Mouse (Mus musculus) lung, embryonic 16.5 days (tissue): ENCODE results near the gene Vat1l. TPM values are rescaled to one million over a fixed set of nuclear protein-coding genes. Genes with fewer than 3 reads are reported as not detected.

Experiments
- ATAC-seq: fragments of 200-750 bp; cut with Nextera tagmentation; 2 replicates; pipeline ENCODE4 v1.8.0; 2017; ENCODE audit warnings: low read depth, mild to moderate bottlenecking, moderate library complexity
- H3K27ac ChIP-seq: fragments of 300-500 bp; sonication (generic); 2 replicates; pipeline ENCODE4 v1.5.1; 2014; ENCODE audit warnings: mild to moderate bottlenecking, control low read depth, low read length
- H3K27me3 ChIP-seq: fragments of 300-500 bp; sonication (generic); 2 replicates; pipeline ENCODE4 v1.6.1; 2014; ENCODE audit warnings: low read depth, low read length, mixed read lengths; ENCODE audit not compliant: control insufficient read depth, insufficient read depth
- H3K36me3 ChIP-seq: fragments of 300-500 bp; sonication (generic); 2 replicates; pipeline ENCODE4 v1.6.1; 2014; ENCODE audit warnings: low read length; ENCODE audit not compliant: control insufficient read depth, insufficient read depth
- H3K4me1 ChIP-seq: fragments of 300-500 bp; sonication (generic); replicated peaks from 2 replicates; pipeline ENCODE4 v1.6.1; 2014; ENCODE audit warnings: low read length, mixed read lengths; ENCODE audit not compliant: control insufficient read depth, insufficient read depth
- H3K4me2 ChIP-seq: fragments of 300-500 bp; sonication (generic); 2 replicates; pipeline ENCODE4 v1.6.1; 2014; ENCODE audit warnings: low read depth, low read length, control low read depth
- H3K4me3 ChIP-seq: fragments of 300-500 bp; sonication (generic); 2 replicates; pipeline ENCODE4 v1.5.1; 2014; ENCODE audit warnings: mild to moderate bottlenecking, low read length, control low read depth
- H3K9ac ChIP-seq: fragments of 300-500 bp; sonication (generic); 2 replicates; pipeline ENCODE4 v1.6.1; 2014; ENCODE audit warnings: low read length, control low read depth
- H3K9me3 ChIP-seq: fragments of 300-500 bp; sonication (generic); 2 replicates; pipeline ENCODE4 v1.6.1; 2016; ENCODE audit warnings: low read length; ENCODE audit not compliant: control insufficient read depth
- WGBS: fragments of 180-500 bp; shearing (Covaris S2); extraction: QIAGEN DNeasy Blood & Tissue Kit; methylation state at CpG from one replicate; pipeline ENCODE4 v1.1.7; 2014; 5-methylcytosine and 5-hydroxymethylcytosine counted together
- polyA plus RNA-seq: library from polyadenylated mRNA; unstranded; fragments of >200 nt; fragmentation: Nextera tagmentation; extraction: Ambion mirVana; gene quantifications from 2 replicates; pipeline ENCODE4 v1.2.1, GENCODE M21; 2015

The Vat1l gene
- polyA plus RNA-seq, 1 experiment from 2014 or later = 1.0 TPM

GRCm38 (mm10) chr8:114206421-114206983 is 1.1 kb downstream of the Vat1l start:
- no peak overlapping the region for H3K4me3 ChIP-seq
- peaks cover 27% of the 10 kb centered on the region for H3K27me3 ChIP-seq
- WGBS = under 1% methylated on average over 8 of the region's 8 CpGs

DNA sequence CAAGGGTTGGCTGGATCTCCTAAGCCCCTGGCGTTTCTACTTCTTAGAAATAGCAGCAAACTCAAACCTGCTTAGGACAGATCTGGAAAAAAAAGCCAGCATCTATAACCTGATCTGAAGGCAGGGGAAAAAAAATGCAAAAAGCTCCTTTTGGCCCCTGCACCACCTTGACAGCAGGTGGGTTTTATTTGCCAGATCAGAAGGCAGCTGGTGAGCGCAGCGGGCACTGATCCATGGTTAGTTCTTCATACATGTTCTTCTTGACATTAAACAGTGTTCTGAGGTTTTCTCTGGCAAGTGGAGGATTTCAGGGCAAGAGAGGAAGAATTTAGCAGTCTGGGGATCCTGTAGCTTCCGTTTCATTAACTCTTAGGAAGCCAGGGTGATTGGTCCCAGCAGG is 1.6 kb downstream of the Vat1l start:
- Histone ChIP-seq H3K27ac (no peak overlapping the region), H3K36me3 (no peaks in the 10 kb centered on the region), H3K4me1 (no peaks in the 10 kb centered on the region; the same call in 1 of the 2 replicates), H3K4me2 (no peak overlapping the region), H3K9me3 (no peaks in the 10 kb centered on the region), H3K9ac (no peak overlapping the region), H3K27me3 (peaks cover 27% of the 10 kb centered on the region), H3K4me3 (no peak overlapping the region)
- ATAC-seq = no peak
- WGBS = 47% methylated on average over 4 of the region's 4 CpGs

More at GRCm38 (mm10) chr8:114206421-114206983, 1.1 kb downstream of the Vat1l start:
- Histone ChIP-seq H3K4me1 (no peaks in the 10 kb centered on the region; the same call in 1 of the 2 replicates), H3K4me2 (no peak overlapping the region), H3K27ac (no peak overlapping the region), H3K9me3 (no peaks in the 10 kb centered on the region), H3K36me3 (no peaks in the 10 kb centered on the region), H3K9ac (no peak overlapping the region)
- ATAC-seq = no peak

DNA sequence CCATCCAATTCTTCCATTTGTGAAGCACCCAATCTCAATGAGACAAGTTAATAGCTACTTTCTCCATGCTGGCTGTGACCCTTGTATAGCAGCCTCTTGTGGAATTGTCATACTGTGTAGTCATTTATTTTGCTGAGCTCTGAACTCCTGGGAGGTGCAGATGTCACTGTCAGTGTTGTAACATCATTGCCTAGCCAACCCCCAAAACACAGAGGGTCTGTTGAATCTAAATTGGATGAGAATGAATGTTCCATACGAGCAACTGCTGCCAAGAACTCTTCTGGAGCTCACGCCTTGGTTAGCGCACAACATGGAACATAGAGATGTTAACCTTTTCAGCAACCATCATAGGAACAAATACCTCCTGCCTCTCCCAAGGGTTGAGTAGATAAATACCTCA is 15.4 kb downstream of the Vat1l start:
- H3K27me3 ChIP-seq = no peaks in the 10 kb centered on the region

GRCm38 (mm10) chr8:114222001-114222400 is 16.6 kb downstream of the Vat1l start:
- Histone ChIP-seq H3K4me2 (no peak overlapping the region), H3K36me3 (no peaks in the 10 kb centered on the region), H3K4me1 (no peaks in the 10 kb centered on the region), H3K9ac (no peak overlapping the region), H3K4me3 (no peak overlapping the region), H3K27me3 (no peaks in the 10 kb centered on the region), H3K27ac (no peak overlapping the region), H3K9me3 (no peaks in the 10 kb centered on the region)
- WGBS = 86% methylated on average over 2 of the region's 2 CpGs
- ATAC-seq = no peak

More for the DNA sequence above, 15.4 kb downstream of the Vat1l start:
- no peaks in the 10 kb centered on the region for H3K36me3 ChIP-seq
- WGBS = 75% methylated on average over 3 of the region's 3 CpGs
- no peak overlapping the region for H3K4me3 ChIP-seq
- H3K4me2 ChIP-seq = no peak overlapping the region
- no peak overlapping the region for H3K27ac ChIP-seq
- H3K4me1 ChIP-seq = no peaks in the 10 kb centered on the region
- ATAC-seq = no peak
- H3K9ac ChIP-seq = no peak overlapping the region
- no peaks in the 10 kb centered on the region for H3K9me3 ChIP-seq

GRCm38 (mm10) chr8:114224001-114224400 is 18.6 kb downstream of the Vat1l start:
- H3K36me3 ChIP-seq = no peaks in the 10 kb centered on the region
- H3K4me3 ChIP-seq = no peak overlapping the region
- no peak overlapping the region for H3K4me2 ChIP-seq
- no peaks in the 10 kb centered on the region for H3K27me3 ChIP-seq
- WGBS = 86% methylated on average over 2 of the region's 2 CpGs
- no peaks in the 10 kb centered on the region for H3K4me1 ChIP-seq
- no peak for ATAC-seq
- H3K9me3 ChIP-seq = no peaks in the 10 kb centered on the region
- H3K9ac ChIP-seq = no peak overlapping the region
- no peak overlapping the region for H3K27ac ChIP-seq

DNA sequence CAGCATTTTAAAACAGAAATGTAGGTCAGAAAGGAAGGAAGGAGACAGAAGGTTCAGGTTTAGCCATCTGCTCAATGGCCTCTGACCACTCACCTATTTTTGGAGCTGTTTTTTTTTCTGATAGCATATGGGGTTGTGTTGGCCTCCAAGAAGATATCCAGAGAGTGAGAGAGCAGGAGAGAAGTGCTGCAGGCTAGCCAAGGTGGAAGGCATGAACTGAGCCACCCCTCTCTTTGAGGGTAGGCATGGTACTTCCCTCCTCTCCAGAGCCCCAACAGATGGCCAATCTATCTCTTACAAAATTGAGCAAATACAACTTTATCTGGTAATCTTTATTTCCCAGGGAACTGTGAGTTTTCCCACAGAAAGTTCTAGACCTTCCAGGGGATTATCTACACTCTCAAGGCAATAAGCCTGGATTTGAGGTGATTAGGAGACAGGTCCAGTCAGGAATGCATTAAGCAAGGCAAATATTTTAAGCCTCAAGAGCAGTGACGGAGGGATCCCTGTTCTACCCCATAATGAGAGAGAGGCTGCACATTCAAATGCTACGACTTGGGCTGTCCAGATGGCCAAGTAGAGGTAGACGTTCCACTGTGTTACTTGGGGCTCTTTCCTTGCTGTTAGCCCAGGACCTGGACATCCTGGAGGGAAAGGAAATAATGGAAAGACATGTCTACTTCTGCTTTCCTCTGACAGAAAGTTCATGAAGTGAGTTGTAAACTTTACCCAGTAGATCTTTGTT is 46.1 kb downstream of the Vat1l start:
- Histone ChIP-seq H3K4me3 (no peak overlapping the region), H3K36me3 (no peaks in the 10 kb centered on the region), H3K4me1 (no peaks in the 10 kb centered on the region), H3K9me3 (no peaks in the 10 kb centered on the region), H3K9ac (no peak overlapping the region), H3K27me3 (no peaks in the 10 kb centered on the region), H3K27ac (no peak overlapping the region), H3K4me2 (no peak overlapping the region)
- 84% methylated on average over 3 of the region's 3 CpGs for whole genome bisulfite sequencing
- no peak for ATAC-seq

DNA sequence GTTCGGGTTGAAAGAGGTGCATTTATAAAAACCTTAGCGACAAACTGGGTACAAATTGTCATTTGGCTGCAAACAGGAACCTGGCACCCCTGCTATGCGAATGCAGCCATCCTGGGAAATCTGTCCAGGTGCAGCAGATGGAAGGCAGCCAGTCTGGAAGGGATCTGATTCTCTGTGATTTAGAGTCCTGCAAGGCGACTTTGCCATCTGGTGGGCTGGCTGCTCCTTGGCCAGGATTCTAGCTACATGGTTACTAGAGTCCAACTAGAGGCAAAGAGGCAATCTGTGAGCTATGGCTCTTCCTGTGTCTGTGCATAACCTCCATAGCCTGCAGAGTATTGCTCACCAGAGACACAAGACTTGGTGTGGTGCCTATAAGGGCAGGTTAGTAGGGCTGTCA is 53.3 kb downstream of the Vat1l start:
- H3K36me3 ChIP-seq = no peaks in the 10 kb centered on the region

GRCm38 (mm10) chr8:114259713-114260355 is 54.4 kb downstream of the Vat1l start:
- no peaks in the 10 kb centered on the region for H3K36me3 ChIP-seq
- no peaks in the 10 kb centered on the region for H3K27me3 ChIP-seq
- H3K9me3 ChIP-seq = no peaks in the 10 kb centered on the region
- H3K4me2 ChIP-seq = no peak overlapping the region
- no peak for ATAC-seq
- H3K4me3 ChIP-seq = no peak overlapping the region
- no peak overlapping the region for H3K9ac ChIP-seq
- 76% methylated on average over 5 of the region's 5 CpGs for WGBS
- no peak overlapping the region for H3K27ac ChIP-seq
- H3K4me1 ChIP-seq = no peaks in the 10 kb centered on the region

More for the DNA sequence above, 53.3 kb downstream of the Vat1l start:
- no peak for ATAC-seq
- H3K27ac ChIP-seq = no peak overlapping the region
- no peak overlapping the region for H3K9ac ChIP-seq
- no peaks in the 10 kb centered on the region for H3K9me3 ChIP-seq
- no peaks in the 10 kb centered on the region for H3K27me3 ChIP-seq
- no peak overlapping the region for H3K4me2 ChIP-seq
- H3K4me3 ChIP-seq = no peak overlapping the region
- WGBS = 77% methylated on average over 4 of the region's 4 CpGs
- H3K4me1 ChIP-seq = no peaks in the 10 kb centered on the region

DNA sequence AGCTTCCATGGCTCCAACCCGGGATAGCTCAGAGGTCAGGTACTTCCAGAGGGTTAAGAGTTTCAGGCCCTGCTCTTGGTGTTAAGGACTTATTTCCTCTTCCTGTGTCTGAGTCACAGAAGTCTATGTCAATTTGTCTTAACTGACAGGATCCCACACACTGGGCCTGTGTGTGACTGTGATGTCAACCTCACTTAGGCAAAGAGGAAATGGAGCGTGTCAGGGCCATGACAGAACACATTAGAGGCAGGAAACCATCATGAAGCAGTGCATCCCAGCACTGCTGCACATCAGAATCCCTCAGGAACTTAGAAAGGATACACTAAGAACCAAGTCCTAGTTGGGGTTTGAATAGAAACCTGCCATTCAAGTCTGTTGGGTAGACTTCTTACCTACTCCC is 56.9 kb downstream of the Vat1l start:
- 35% methylated on average over 2 of the region's 2 CpGs for WGBS
- H3K27ac ChIP-seq = no peak overlapping the region
- no peaks in the 10 kb centered on the region for H3K36me3 ChIP-seq
- no peak overlapping the region for H3K4me2 ChIP-seq
- H3K4me1 ChIP-seq = no peaks in the 10 kb centered on the region
- no peak for ATAC-seq
- H3K4me3 ChIP-seq = no peak overlapping the region
- H3K9ac ChIP-seq = no peak overlapping the region
- no peaks in the 10 kb centered on the region for H3K27me3 ChIP-seq
- H3K9me3 ChIP-seq = no peaks in the 10 kb centered on the region
